Mouse (Mus musculus) megakaryocyte, embryonic 14.5 days (primary cell): ENCODE measurements around the gene Tbl3. TPM values are rescaled to one million over a fixed set of nuclear protein-coding genes. Genes with fewer than 3 reads are reported as not detected.
"Not testable (repeated sequence)": the region's sequence is repeated elsewhere in the genome, so short reads cannot be mapped to it uniquely, and the experiment has no call there.

Experiments used
- H3K27me3 ChIP-seq: replicated peaks from 2 replicates; pipeline ENCODE3; 2012; ENCODE audit warnings: inconsistent platforms
- H3K36me3 ChIP-seq: replicated peaks from 2 replicates; pipeline ENCODE3; 2012; ENCODE audit warnings: low read length, inconsistent platforms, mixed read lengths
- H3K4me1 ChIP-seq: 2 replicates; pipeline ENCODE4 v1.6.1; 2012; ENCODE audit warnings: inconsistent platforms
- H3K4me3 ChIP-seq: replicated peaks from 2 replicates; pipeline ENCODE3; 2012; ENCODE audit warnings: moderate library complexity, mild to moderate bottlenecking, inconsistent platforms
- H3K9me3 ChIP-seq: 2 replicates; pipeline ENCODE4 v1.6.1; 2012; ENCODE audit warnings: inconsistent platforms
- FLI1 ChIP-seq: IDR thresholded peaks from 2 replicates; pipeline ENCODE4 v1.6.1; 2012; ENCODE audit warnings: low read length, inconsistent platforms, mixed read lengths
- GATA1 ChIP-seq: IDR thresholded peaks from 3 replicates; pipeline ENCODE4 v1.6.1; 2012; ENCODE audit warnings: mixed read lengths, low read length, inconsistent platforms, borderline replicate concordance
- polyA plus RNA-seq: library from polyadenylated mRNA; stranded (reverse); fragments of >175 nt; gene quantifications from 2 replicates; pipeline ENCODE4 v1.2.3, GENCODE M21; 2012; ENCODE audit warnings: low replicate concordance; ENCODE audit not compliant: insufficient read depth

The Tbl3 gene
- polyA plus RNA-seq, 1 experiment: 16.6 TPM

DNA sequence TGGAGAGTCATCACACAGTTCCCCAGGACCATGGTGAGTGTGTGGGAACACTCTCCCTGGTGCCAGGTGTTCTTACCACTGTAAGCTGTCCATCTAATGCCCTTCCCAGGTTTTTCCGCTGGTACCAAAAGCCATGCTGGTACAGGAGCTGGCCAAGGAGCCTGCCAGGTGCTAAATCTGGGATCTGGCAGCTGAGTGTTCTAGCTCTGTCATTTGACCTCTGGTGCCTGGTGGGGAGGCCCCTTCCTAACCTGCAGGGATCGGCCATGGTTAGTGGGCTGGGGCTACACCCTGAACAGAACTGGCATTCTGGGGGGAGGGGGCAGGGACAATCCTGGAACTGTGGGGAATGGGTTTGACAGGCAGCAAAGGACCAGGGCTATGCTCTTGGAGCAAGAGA is 20.2 kb upstream of the Tbl3 start, which contains the start of gene Rpl3l:
TSS of gene Rpl3l (plus strand) at position 203 of the 400 bp plus-strand sequence.
- Histone ChIP-seq H3K36me3 (peaks cover under 1% of the 10 kb centered on the region), H3K4me1 (peaks cover 45% of the 10 kb centered on the region), H3K9me3 (no peaks in the 10 kb centered on the region), H3K27me3 (peaks cover 5% of the 10 kb centered on the region), H3K4me3 (no peak within 1 kb of the TSS)
- TF ChIP-seq FLI1 (no peak), GATA1 (no peak)

GRCm38 (mm10) chr17:24725637-24726390 is 18.4 kb upstream of the Tbl3 start:
- peaks cover 4% of the 10 kb centered on the region for H3K27me3 ChIP-seq
- H3K4me3 ChIP-seq: no peak overlapping the region
- peaks cover 51% of the 10 kb centered on the region for H3K4me1 ChIP-seq
- H3K36me3 ChIP-seq: peaks cover 16% of the 10 kb centered on the region
- no peak for TF ChIP-seq FLI1
- TF ChIP-seq GATA1: no peak
- H3K9me3 ChIP-seq: no peaks in the 10 kb centered on the region

DNA sequence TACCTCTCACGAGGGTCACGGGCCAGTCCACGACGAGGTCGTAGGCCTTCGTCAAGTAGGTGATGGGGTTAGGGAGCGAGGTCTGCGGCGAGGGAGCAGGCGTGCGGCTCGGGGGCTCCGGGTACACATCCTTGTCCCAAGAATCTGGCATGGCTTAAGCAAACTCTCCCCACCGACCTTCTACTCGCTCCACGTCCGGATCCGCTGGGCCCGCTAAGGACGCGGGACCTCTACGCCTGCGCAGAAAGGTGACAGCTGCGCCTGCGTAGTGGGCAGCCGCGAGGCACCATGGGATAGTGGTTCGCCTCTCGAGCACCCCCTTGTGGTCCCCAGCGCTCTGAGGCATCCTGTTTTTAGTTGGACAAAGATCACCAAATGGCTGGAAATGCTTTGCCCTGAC is 16.7 kb upstream of the Tbl3 start, which contains the start of gene Ndufb10:
TSS of gene Ndufb10 (minus strand) at position 295 of the 400 bp plus-strand sequence.
- Histone ChIP-seq H3K27me3 (peaks cover 4% of the 10 kb centered on the region), H3K36me3 (peaks cover 19% of the 10 kb centered on the region), H3K4me1 (peaks cover 48% of the 10 kb centered on the region), H3K4me3 (peak within 1 kb of the TSS; percentile 100), H3K9me3 (no peaks in the 10 kb centered on the region)
- TF ChIP-seq FLI1: no peak
- TF ChIP-seq GATA1: no peak

- TF ChIP-seq FLI1 (no peak), GATA1 (no peak)
- no peaks in the 10 kb centered on the region for H3K9me3 ChIP-seq
- peaks cover 19% of the 10 kb centered on the region for H3K36me3 ChIP-seq
- peaks cover 4% of the 10 kb centered on the region for H3K27me3 ChIP-seq
- peak overlapping the region; percentile 100 for H3K4me3 ChIP-seq
- peaks cover 50% of the 10 kb centered on the region for H3K4me1 ChIP-seq
These were observed 16.4 kb upstream of the Tbl3 start for GRCm38 (mm10) chr17:24723881-24724180.

- H3K4me3 ChIP-seq: peak overlapping the region; percentile 100
- peaks cover 4% of the 10 kb centered on the region for H3K27me3 ChIP-seq
- no peaks in the 10 kb centered on the region for H3K9me3 ChIP-seq
- H3K36me3 ChIP-seq: peaks cover 22% of the 10 kb centered on the region
- H3K4me1 ChIP-seq: peaks cover 53% of the 10 kb centered on the region
- no peak for TF ChIP-seq FLI1
- no peak for TF ChIP-seq GATA1
These were observed 15.8 kb upstream of the Tbl3 start for GRCm38 (mm10) chr17:24723122-24723880.

DNA sequence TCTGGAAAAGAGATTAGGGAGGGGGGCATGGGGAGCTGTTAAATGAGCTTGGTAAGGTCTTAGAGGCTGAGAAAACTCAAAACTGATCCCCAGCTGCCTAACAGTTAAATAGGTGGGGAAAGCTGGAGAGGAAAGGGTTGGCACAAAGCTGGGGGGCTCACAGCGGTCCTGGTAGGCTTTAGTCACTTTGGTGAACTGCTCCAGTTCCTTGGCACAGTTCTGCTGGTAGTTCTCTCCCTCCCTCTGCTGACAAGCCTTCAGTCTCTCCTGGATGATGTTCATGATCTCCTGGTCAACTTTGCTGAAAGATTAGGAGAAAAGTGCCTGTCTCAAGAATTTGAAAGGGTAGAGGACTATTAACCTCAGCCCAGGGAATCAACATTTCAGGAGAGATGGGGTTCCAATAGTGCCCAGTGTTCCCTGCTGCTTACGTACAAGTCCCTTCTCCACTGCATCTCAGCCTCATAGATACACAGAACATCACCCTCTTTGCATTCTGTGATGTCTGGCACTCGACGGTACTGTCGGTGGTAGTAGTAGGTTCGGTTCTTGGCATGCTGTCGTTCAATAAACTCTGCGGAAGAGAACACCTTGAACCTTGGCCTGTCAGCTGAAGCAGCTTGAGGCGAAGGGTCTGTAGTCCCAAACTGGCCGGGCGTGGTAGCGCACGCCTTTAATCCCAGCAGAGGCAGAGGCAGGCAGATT is 14.9 kb upstream of the Tbl3 start:
- Histone ChIP-seq H3K27me3 (no peaks in the 10 kb centered on the region), H3K4me1 (peaks cover 47% of the 10 kb centered on the region), H3K36me3 (peaks cover 29% of the 10 kb centered on the region), H3K4me3 (peak overlapping the region; percentile 54), H3K9me3 (no peaks in the 10 kb centered on the region)
- TF ChIP-seq FLI1: no peak

DNA sequence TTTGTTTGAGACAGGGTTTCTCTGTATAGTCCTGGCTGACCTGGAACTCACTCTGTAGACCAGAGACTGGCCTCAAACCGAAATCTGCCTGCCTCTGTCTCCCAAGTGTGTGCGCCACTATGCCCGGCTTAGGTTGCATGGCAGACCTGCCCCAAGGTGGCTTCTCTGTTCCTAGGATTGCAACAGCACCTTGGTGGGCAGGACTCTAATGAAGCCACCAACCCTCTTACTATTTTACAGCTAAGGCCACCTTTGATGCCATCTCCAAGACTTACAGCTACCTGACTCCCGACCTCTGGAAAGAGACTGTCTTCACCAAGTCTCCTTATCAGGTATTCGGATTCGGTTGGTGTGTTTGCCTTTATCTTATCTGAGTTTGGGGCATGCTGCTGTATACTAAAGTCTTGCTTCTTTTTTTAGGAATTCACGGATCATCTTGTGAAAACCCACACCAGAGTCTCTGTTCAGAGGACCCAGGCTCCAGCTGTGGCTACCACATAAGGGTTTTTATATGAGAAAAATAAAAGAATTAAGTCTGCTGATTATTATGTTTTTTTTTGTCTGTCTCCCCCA is 14.0 kb upstream of the Tbl3 start:
- Histone ChIP-seq H3K4me1 (peaks cover 47% of the 10 kb centered on the region), H3K4me3 (peak overlapping the region; percentile 85)
- H3K9me3 ChIP-seq: not testable (repeated sequence)

DNA sequence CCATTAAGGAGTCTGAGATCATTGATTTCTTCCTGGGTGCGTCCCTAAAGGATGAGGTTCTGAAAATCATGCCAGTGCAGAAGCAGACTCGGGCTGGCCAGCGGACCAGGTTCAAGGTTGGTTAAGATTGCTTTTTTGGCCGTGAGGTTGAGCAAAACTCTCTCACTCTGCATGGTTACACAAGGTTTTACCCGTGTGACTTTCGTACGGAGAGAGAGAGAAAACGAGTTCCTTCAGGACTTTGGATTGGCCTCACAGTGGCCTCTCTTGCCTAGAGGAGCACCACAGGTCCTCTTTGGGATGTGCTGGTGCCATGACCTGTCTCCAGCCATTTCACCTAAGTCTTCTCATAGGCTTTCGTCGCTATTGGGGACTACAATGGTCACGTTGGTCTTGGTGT is 13.2 kb upstream of the Tbl3 start:
- H3K9me3 ChIP-seq, H3K27me3 ChIP-seq: not testable (repeated sequence)
- Histone ChIP-seq H3K36me3 (peaks cover 46% of the 10 kb centered on the region), H3K4me1 (peaks cover 47% of the 10 kb centered on the region), H3K4me3 (peak overlapping the region; percentile 92)

More for the DNA sequence above, 14.0 kb upstream of the Tbl3 start:
- H3K27me3 ChIP-seq: not testable (repeated sequence)
- peaks cover 38% of the 10 kb centered on the region for H3K36me3 ChIP-seq

DNA sequence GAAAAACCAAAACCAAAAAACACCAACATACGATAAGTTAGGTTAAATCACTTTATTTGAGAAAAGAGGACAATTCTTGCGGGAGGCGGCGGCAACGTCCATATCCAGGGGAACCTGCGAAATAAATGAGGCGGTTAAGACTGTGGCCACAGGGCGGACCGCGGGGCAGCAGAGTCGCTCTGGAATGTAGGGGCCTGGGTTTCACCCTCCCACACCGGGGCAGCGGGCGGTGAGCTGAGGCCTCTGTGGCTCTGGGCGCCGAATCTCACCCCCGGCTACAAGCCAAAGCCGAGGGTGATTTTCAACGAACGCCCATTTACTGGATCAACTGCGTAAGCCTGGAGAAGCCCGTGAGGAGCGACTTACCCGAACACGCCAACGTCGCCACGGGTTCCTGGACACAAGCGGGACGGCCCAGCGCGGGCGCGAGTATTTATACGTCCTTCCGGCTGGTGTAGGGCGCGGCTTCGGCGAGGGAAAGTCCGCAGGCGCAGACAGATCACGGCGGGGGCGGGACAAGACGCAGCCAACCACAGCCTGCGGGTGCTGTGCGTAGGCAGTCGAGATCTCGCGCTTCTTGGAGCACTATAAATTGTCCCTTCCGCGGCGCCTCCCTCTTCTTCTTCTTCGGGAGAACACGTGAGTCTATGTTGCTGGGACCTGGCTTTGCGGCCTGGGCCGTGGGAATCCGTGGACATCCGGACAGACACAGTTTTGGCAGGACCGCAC is 12.2 kb upstream of the Tbl3 start:
- Histone ChIP-seq H3K4me3 (peak overlapping the region; percentile 93), H3K36me3 (peaks cover 52% of the 10 kb centered on the region), H3K9me3 (no peaks in the 10 kb centered on the region), H3K27me3 (no peaks in the 10 kb centered on the region), H3K4me1 (peaks cover 45% of the 10 kb centered on the region)
- TF ChIP-seq GATA1: no peak
- TF ChIP-seq FLI1: no peak

- H3K36me3 ChIP-seq: peaks cover 52% of the 10 kb centered on the region
These were observed 11.5 kb upstream of the Tbl3 start for GRCm38 (mm10) chr17:24718938-24719337.

More at GRCm38 (mm10) chr17:24718938-24719337, 11.5 kb upstream of the Tbl3 start:
- H3K4me1 ChIP-seq: peaks cover 41% of the 10 kb centered on the region
- H3K27me3 ChIP-seq, H3K9me3 ChIP-seq: not testable (repeated sequence)
- H3K4me3 ChIP-seq: peak overlapping the region; percentile 70
